Mouse (Mus musculus): Measurements from ENCODE around the gene Nfia.

DNA sequence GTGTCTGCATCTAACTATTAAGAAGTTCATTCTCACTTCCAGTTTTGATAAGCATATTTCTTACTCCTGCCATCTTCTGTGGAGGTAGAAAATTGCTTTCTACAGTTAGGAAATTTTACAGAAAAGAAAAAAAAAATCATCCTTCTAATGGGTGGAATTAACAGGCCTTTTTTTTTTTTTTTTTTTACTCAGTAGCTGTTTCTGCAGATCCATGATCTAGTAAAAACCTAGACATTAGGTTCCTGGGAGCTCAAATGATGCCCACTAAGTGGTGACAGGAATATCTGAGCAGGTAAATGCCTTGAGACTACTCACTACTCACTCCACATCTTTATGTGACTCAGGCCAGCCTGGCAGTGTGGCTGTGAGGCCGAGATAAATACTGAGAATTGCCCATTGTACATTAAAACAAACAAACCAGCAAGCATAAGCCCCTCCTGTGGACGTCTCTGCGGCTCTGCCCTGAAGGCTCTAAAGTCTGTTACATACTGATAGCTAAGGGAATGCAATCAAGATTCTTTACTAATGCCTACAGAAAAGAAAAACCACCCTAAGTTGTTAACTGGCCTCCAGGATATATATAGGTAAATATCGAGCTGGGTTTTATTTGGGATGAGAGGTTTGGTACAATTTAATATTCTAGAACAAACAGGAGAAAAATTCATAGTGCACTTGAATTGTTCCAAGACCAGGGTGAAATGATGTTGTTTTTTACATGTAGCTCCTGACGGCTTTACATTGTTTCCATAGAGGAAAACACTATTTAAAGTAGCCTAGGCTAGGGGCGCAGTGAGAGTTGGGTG, 57.7 kb downstream of the Nfia start:
- no peak for TF ChIP-seq CHD2 (IDR thresholded peaks at IDR 0.05; ENCODE audit: low read depth, low read length)
- TF ChIP-seq HCFC1 (IDR thresholded peaks at IDR 0.05; ENCODE audit: borderline replicate concordance, insufficient read depth, low read length) = no peak
- no peak for TF ChIP-seq MAFK (IDR thresholded peaks at IDR 0.05; ENCODE audit: insufficient read depth, low read depth, low read length)
- no peak for TF ChIP-seq ZC3H11A (IDR thresholded peaks at IDR 0.05; ENCODE audit: borderline replicate concordance, low read depth, low read length)
- no peak for TF ChIP-seq ZNF384 (IDR thresholded peaks at IDR 0.05; ENCODE audit: low read depth, low read length)

All from ES-E14 (cell line).